Mouse (Mus musculus): ENCODE measurements at regions not wholly inside any gene's neighbourhood (a gene's known extent, or its start where the extent isn't known, plus 50 kb on each side); places are given as distances from the start of the nearest gene placed in this dataset.

DNA sequence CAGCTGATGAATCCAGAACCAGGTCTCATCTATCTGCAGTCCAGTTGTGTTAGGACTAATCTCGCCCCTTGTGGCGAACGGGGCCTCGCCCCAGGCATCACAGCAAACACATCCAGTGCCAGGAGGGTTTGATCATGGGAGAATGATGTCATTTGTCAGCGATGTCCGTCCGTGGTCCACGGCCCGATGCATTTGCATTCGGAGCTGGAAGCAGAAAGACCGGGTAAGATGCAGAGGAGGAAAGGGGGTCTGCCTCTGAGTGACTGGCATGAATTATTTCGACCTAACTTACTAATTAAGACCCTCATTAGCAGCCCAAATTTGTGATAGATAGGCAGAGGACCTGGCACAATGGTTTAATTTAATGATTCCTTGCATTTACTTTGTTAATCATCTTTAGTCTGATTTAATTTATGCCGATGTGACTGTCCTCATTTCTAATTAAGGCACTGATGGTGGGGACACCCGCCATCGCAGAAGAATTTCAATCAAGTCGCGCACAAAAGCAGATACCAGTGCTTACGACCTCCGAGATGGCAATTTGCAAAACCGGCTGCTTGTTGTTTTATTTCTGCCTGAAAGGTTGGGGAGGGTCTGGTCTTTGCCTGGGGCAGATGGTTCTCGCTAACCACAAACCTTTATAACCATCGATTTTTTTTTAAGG, 141.9 kb downstream of the Cryba4 start:
- no peak for DNase-seq

DNA sequence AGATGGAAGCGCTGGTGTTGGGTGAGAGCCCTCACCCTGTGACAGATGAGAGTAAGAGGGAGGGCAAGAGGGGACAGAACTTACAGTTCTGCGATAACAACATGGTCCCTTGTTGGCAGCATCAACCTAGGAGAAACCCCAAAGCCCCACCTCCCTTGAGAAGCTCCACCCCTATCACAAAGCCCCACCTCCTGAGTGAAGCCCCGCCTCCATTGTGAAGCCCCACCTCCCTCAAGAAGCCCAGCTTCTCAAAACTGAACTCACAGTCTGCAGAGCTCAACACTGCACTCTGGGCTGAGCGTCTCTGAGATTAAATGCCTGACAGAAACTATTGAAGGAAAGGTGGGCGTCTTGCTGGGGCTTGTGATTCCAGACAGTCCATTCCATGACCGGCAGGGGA, 131.6 kb downstream of the Cryba4 start:
- no peak for DNase-seq

DNA sequence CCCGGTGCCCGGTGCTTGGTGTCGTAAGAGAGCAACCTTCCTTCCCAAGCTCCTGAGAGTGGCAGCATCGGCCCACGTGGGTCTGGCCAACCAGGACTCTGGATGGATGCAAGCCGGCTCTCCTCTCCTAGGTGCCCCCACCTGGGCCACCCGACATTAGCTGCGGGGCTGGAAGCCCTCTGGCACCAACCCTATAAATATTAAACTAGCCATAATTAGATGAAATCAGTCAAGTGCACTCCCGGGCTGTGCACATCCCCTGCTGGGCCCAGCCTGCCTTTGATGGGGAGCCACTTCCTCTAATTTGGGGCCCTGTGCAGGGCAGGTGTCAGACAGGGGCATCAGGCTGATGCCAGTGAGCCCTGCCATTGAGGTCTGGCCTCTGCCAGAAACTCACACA, 130.8 kb downstream of the Cryba4 start:
- DNase-seq: no peak

DNA sequence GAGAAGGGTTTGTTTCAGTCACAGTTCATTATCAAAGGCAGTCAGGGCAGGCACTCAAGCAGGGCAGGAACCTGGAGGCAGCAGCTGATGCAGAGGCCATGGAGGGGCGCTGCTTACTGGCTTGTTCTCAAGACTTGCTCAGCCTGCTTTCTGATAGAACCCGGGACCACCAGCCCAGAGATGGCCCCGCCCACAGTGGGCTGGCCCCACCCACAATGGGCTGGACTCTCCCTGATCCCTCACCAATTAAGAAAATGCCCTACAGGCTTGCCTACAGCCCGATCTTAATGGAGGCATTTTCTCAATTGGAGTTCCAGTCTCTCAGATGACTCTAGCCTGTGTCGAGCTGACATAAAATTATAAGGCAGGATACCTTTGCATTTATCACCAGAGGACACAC, 129.7 kb downstream of the Cryba4 start:
- DNase-seq: no peak

DNA sequence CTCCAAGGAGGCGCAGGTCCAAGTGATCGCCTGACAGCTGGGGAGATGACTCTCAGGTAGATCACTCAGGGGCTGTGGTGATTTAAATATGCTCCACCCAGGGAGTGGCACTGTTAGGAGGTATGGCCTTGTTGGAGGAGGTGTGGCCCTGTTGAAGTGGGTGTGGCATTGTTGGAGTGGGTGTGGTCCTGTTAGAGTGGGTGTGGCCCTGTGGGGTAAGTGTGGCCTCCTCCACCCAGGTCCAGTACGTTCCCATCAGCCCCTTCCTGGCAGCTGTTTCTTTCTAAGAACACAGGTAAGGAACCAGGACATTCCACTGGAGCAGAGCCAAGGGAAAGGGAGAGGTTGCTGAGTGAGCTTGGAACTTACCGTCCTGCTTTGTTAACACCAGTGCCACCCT, 125.1 kb downstream of the Cryba4 start:
- DNase-seq: no peak

DNA sequence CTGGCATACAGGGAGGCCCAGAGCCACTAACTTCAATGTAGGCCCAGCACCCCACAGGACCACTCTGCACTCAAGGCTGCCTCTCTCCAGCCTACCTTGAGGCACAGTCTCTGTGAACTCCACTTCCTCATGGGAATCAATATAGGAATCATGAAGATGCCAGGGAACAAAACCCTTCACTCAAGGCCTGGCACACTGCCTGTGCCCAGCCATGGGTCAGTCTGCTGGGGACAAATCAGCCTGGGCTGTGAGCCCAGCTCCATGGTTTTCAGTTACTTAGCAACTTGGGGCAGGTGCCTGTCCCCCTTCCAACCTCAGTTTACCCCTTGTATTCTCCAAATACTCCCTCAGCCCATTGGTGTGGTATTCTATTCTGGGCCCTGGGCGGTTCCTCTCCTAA, 119.6 kb downstream of the Cryba4 start:
- DNase-seq: peak; percentile 53

DNA sequence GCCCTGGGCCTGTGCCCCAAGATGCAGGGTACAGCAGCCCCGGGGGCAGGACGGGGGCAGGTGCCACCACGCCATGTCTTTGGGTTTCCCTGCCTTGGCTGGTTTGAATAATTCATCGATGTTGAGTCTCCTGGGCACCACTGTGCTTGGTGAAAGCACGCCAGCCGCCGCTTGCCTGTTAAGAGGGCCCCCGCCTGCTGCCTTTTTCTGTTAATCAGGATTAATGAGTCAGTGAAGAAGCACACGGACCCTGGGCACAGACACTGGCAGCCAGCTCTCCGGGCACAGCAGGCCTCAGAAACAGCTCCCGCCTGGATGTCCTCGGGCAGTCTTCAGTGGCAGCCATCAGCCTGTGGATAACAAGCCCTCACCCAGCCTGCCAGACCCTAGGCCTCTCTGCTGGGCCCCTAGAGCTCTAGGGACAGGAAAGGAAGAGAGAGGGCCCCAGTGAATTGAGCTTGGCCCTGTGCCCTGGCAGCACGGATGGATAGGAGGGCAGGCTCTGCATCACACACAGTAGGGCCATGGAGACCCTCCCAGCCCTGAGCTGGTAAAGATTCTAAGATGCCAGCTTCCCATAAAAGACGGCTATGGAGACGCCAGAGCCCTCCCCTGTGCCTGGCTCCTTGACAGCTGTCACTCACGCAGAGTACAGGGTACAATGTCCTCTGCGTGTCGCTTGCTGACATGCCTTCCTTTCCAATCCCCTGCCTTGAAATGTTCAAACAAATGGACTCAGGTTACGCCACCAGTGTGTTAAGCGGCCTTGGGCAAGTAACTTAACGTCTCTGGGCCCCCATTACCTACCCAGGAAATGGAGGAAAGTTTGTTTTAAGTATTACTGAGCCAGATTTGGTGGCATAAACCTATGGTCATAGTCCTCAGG, 118.4 kb downstream of the Cryba4 start:
- DNase-seq: peak; percentile 45

DNA sequence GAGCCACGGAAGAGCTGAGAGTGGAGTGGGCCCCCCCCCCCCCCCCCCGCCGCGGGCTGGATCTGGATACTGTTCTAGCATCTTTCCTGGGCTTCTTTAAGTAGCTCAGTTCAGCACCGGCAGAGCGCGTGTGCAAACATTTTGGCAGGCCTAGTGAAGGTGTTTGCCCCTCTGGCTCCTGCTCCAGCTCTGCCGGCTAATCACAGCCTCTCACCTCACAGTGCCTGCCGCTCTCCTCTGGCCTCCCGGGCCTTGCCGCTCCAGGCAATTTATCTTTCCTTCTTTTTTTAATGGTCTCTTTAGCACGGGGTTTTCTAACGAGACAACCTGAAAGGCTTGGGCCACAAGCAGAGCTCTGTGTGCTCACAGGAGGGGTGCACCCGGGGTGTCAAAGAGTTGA, 115.7 kb downstream of the Cryba4 start:
- no peak for DNase-seq

DNA sequence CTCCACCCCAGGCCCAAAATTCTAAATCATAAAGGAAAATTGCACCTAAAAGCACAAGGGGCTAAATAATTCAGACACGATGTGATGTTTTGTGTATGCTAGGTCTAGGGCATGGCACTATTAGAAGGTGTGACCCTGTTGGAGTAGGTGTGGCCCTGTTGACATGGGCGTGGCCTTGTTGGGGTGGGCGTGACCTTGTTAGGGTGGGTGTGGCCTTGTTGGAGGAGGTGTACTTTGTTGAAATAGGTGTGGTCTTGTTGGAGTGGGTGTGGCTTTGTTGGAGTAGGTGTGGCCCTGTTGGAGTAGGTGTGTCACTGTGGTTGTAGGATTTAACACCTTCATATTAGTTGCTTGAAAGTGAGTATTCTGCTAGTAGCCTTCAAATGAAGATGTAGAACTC, 114.1 kb downstream of the Cryba4 start:
- DNase-seq: no peak

DNA sequence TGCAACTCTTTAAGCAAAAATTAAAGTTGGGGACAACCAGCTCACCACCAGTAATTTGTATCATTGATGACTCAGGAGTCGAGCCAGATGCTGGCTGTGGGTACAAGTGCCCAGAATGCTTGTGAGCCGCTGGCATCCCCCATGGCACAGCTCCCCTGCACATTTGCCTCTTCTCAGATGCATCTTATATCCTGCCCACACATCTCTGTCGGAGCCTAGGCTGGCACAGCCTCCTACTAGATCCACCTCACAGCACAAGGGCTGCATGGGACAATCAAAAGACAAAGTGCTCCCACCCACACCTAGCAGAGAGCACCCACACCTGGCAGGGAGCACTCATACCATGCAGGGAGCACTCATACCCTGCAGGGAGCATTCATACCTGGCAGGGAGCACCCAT, 109.6 kb downstream of the Cryba4 start:
- no peak for DNase-seq

DNA sequence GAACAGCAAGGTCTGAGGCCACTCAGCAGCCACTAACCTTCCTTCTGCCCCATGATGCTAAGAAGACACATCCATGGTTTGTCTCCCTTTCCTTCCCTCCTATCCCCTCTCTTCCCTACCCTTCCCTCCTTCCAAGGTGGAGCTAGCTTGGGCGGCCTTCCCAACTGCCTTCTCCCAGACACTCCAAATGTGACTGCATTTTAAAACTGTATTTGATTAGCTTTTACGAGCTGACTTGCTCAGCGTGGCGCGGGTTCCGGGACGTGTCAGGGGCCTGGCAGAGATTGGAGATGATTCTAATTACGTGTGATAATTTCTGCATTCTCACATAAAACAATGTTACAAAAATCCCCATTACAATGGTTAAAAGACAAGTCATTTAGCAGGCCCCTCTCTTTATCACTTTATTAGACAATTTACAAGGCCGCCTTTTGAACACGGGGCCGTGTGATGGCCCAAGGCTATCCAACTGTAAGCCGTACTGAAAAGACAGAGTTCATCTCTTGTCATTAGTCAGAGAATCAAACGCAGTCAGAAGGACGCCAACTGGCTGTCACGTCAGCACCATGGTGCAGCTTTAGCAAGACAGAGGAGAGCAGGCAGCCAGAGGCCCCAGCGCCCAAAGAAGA, 108.2 kb downstream of the Cryba4 start:
- DNase-seq: peak; percentile 25

DNA sequence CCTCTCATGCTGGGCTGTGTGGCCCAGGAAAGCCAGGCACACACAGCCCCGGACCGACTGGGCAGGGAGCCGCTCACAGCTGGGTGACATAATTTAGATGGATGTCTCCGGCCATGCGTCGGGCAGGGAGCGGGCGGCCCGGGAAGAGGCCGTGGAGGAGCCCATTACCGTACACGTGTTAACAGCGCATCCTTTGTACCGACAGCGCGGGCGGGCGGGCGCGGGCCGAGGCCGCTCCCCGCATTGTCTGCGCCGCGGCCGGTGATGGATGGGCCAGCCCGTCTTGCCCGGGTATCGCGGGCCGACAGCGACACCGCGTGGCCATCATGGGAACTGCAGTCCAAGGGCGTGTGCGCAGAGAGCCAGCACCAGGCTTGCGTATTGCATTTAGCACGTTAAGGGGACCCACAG, 98.6 kb downstream of the Cryba4 start:
- DNase-seq: peak; percentile 95

DNA sequence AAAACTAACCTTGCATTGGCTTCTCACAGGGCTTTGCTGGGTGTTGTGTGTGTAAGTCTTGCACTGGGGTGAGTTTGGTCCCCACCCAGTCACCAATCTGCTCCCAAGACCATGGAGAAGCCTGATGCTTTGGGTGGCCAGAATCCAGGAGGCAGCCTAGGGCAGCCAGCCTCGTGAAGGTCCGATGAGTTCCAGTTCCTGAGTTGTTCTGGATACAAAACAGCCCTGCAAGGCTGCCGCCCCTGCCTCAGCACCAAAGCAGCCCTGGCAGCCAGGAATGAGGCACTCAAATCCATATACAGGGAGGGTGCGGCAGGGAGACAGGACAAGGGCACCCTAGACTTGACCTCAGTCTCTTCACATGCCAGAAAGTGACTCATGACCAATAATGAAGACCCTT, 97.7 kb downstream of the Cryba4 start:
- no peak for DNase-seq

DNA sequence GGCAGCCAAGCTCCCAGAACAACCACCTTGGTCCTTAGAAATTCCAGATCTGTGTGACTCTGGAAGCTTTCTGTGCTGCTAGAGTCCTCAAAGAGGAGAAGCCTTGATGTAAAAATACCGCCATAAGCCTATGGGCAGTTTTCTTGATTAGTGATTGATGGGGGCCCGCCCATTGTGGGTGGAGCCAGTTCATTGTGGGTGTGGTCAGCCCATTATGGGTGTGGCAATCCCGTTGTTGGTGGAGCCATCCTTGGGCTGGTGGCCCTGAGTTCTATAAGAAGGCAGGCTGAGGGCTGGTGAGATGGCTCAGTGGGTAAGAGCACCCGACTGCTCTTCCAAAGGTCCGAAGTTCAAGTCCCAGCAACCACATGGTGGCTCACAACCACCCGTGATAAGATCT, 97.3 kb downstream of the Cryba4 start:
- no peak for DNase-seq

DNA sequence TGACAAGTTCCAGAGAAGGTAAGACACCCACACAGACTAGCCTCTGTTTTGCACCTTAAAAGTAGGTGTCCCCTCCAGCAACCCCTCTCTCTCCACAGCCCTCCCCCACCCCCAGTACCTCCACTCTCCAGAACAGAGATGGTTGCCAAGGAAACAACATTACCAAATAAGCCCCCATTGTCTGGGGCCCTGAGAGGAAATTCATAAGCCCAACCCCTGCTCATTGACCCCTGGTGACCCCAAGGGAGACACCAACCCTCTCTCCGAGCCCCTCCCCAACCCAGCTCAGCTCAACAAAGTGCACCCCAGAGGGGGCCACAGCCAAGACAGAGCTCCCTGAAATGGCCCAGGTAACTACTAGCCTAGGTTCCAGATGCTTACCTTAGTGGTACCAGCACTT, 96.3 kb downstream of the Cryba4 start:
- DNase-seq: no peak

DNA sequence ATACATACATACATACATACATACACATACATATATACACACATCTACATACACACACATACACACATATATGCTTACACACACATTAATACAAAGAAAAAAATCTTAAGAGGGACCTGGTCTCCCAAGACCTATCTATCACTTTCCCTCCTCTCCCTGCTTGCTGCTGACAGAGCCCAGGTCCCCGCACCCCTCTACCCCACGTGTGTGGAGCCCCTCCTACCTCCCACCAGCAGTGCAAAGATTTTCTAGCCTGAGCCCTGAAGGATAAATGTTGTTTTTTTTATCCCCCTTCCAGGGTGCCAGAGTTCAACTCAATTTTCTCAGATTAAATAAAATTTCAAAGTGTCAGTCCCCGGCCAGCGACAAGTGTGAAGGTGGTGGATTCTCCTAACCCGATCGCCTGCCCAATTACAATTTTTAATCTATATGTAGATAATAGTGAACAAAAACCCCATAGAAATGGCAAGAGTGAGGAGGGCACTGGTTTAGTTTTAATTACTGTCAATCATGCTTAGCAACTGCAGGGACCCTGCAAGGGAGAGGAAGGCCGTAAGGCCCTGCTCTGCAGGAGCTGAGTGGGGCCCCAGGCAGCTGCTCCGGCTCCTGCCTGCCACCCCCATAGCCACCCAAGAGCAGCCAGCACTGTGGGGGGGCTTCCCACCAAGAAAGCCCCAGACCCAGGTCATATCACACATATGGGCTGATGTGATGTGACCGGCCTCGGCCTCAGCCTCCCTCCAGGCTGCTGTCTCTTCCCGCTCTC, 85.7 kb downstream of the Cryba4 start:
- no peak for DNase-seq

DNA sequence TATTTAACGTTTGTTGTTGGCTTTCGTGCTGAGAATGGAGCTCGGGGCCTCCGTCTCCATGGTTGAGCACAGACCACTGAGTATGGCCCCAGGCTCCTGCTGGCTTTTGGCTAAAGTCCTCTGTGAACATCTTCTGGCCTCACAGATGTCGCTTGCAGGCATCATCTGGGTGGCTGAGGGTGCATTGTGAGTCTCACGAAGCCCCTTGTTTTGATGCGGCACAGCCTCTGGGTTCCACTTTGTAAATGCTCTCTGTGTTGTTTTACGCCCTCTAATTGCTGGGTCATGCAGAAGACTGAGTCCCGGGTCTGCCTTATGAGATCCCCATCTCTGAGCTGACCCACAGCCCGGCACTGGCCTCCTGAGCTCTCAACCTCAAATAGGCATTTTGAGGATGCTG, 84.5 kb downstream of the Cryba4 start:
- DNase-seq: no peak

DNA sequence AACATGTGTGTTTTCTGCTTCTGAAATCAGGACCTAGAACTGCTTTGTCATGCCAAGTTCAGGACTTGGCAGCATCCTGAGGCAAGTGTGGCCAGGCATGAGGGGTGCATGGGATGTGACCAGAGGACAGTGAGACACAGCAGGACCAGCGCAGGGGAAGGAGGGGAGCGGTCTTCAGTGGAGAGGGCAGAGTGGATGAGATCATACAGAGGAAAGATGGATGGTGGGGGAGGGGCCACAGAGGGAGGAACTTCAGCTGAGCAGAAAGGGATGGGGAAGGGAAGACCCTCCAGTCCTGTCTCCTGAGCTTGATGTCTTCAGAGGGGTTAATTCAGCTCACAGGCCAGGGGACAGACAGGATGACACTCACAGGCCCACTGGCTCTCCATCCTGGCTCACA, 81.0 kb downstream of the Cryba4 start:
- no peak for DNase-seq

DNA sequence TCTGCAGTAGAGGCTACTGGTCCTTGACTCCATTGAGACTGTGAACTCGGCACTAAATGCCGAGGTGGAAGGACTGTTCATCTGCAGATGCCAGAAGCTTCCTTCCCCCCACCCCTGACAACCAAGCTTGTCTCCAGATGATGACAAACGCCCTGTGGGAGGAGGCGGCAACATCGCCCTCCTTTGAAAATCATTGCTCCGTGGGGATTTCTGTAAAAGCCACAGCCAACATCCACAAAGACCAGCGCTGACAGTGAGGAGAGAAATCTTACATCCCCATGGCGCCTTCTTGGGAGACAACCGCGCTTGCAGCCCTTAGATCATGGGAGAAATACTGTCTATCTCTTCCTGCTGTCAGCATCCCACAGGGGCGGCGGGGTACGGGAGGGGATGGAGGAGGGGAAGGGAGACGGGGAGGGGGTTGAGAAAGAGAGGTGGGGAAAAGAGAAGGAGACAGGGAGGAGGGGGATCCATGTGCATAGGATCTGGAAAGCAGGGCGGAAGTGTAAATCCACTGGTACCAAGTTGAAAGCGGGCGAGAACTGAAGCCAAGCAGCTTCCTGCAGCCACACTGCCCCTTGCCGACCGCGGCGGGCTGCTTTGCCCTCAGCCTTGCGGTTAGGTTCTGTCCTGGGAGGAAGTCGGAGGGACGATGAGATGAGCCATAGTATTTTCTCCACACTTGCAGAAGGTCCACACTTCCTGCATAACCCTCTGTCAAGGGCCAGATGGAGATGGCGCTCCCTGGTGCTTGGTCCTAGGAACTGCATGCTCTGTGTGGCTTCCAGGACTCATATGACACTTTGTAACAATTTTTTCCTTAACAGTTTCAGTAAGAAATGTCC, 72.9 kb downstream of the Cryba4 start:
- DNase-seq: peak; percentile 46

DNA sequence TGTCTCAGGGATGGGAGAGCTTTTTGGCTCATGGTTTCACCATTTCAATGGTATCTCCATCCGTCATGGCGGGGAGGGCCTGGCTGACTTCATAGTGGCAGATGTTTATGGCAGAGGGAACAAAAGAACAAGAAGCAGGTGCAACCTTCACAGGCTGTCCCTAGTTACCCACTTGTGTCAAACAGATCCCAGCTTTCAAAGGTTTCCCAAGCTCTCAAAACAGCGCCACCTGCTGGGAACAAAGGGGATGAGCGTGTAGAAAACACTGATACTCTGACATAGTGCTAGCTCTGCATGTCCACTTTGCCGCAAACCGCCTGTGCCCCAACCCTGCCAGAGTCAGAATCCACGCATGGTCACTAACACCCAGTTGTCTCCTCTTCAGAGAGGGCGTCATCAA, 69.5 kb downstream of the Cryba4 start:
- peak; percentile 34 for DNase-seq

DNA sequence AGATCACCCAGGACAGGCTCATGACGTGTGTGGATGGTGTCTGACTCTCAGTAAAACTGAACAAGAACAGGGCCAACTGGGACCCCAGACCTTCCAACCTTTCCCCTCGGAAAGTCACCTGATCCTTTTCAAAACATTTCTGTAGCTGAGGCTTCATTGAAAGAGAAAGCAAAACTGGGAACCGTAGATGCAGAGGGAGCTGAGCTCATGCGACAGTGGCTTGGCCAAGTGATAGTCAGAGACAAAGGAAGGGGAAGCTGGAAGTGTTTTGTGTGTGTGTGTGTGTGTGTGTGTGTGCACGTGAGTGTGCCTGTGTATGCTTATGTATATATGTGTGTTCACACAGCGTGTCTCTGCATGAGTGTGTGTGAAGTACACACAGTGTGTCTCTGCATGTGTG, 56.7 kb downstream of the Cryba4 start:
- no peak for DNase-seq
